Mouse (Mus musculus): ENCODE results near the gene Edn3.

GRCm38 (mm10) chr2:174809296-174809695 lies 48.9 kb downstream of the Edn3 start:
- no peak for TF ChIP-seq CTCF (IDR thresholded peaks at IDR 0.05; ENCODE audit: low read depth)
- TF ChIP-seq EP300 (IDR thresholded peaks at IDR 0.05; ENCODE audit: low read depth), result no peak

All from liver, postnatal 0 days (tissue).